In genomic region chr5:143363678-143364615, GRCm38 (mm10) we compare ENCODE assay signal across 7 mouse cellular contexts. TPM values are rescaled to one million over a fixed set of nuclear protein-coding genes. Genes with fewer than 3 reads are reported as not detected.
DNase-seq lines count a peak whose midpoint lies in the region; ATAC-seq lines count a peak whose summit lies in the region.

No protein-coding gene starts in this region.

- peaks cover 86% of the 10 kb centered on the region for H3K27me3 ChIP-seq in megakaryocyte, embryonic 14.5 days (replicated peaks)
- peaks cover 12% of the 10 kb centered on the region for H3K27me3 ChIP-seq in forebrain, embryonic 11.5 days (ENCODE audit: control insufficient read depth, insufficient read depth, low read length)
- peaks cover 8% of the 10 kb centered on the region for H3K27me3 ChIP-seq in midbrain, embryonic 16.5 days (ENCODE audit: control insufficient read depth, insufficient read depth, low read depth, low read length)

- H3K4me3 ChIP-seq in megakaryocyte, embryonic 14.5 days (replicated peaks): peak overlapping the region; percentile 88
- peak overlapping the region; percentile 42 for H3K4me3 ChIP-seq in forebrain, embryonic 11.5 days (ENCODE audit: low read depth, low read length)
- peak overlapping the region; percentile 50 for H3K4me3 ChIP-seq in midbrain, embryonic 16.5 days (ENCODE audit: low read depth, low read length)

- peaks cover 9% of the 10 kb centered on the region for H3K9me3 ChIP-seq in megakaryocyte, embryonic 14.5 days
- H3K9me3 ChIP-seq in forebrain, embryonic 11.5 days (ENCODE audit: control insufficient read depth, low read length): no peaks in the 10 kb centered on the region
- no peaks in the 10 kb centered on the region for H3K9me3 ChIP-seq in midbrain, embryonic 16.5 days (replicated peaks; ENCODE audit: control insufficient read depth, low read length, poor library complexity, severe bottlenecking)

- H3K4me1 ChIP-seq in megakaryocyte, embryonic 14.5 days: peaks cover 20% of the 10 kb centered on the region
- peaks cover 5% of the 10 kb centered on the region; the same call in 1 of the 2 replicates for H3K4me1 ChIP-seq in forebrain, embryonic 11.5 days (replicated peaks; ENCODE audit: control insufficient read depth, insufficient read depth, low read length)
- H3K4me1 ChIP-seq in midbrain, embryonic 16.5 days (ENCODE audit: control insufficient read depth, insufficient read depth, low read length): peaks cover 13% of the 10 kb centered on the region

- ATAC-seq in megakaryocyte, adult 5-6 weeks (ENCODE audit: poor library complexity, severe bottlenecking): no peak
- peak; percentile 71 for ATAC-seq in forebrain, embryonic 11.5 days (replicated peaks; ENCODE audit: low FRiP score)
- peak; percentile 45 for ATAC-seq in midbrain, embryonic 16.5 days
- no peak for ATAC-seq in activated CD4-positive, CD25-positive, alpha-beta regulatory T cell, adult 4 months

- WGBS in forebrain, embryonic 11.5 days: under 1% methylated on average over 47 of the region's 47 CpGs
- under 1% methylated on average over 45 of the region's 47 CpGs for WGBS in midbrain, embryonic 16.5 days

- peak overlapping the region; percentile 95 for H3K4me2 ChIP-seq in forebrain, embryonic 11.5 days (ENCODE audit: low read depth, low read length, severe bottlenecking)
- peak overlapping the region; percentile 94 for H3K4me2 ChIP-seq in midbrain, embryonic 16.5 days (ENCODE audit: low read length)

- no peak overlapping the region for H3K27ac ChIP-seq in forebrain, embryonic 11.5 days (ENCODE audit: low read depth, low read length)
- no peak overlapping the region for H3K27ac ChIP-seq in midbrain, embryonic 16.5 days (ENCODE audit: low read length)

- peak; percentile 88 for DNase-seq in forebrain, embryonic 11.5 days (ENCODE audit: low spot score)
- DNase-seq in kidney, postnatal 14 days: peak; percentile 42
- DNase-seq in ovary, postnatal 36 days (ENCODE audit: low spot score): no peak

- H3K36me3 ChIP-seq in megakaryocyte, embryonic 14.5 days (replicated peaks; ENCODE audit: low read length): no peaks in the 10 kb centered on the region
- no peaks in the 10 kb centered on the region for H3K36me3 ChIP-seq in forebrain, embryonic 11.5 days (ENCODE audit: control insufficient read depth, insufficient read depth, low read length)
- H3K36me3 ChIP-seq in midbrain, embryonic 16.5 days (ENCODE audit: control insufficient read depth, insufficient read depth, low read length): no peaks in the 10 kb centered on the region

- peak overlapping the region; percentile 64 for H3K9ac ChIP-seq in forebrain, embryonic 11.5 days (ENCODE audit: low read length)
- peak overlapping the region; percentile 66 for H3K9ac ChIP-seq in midbrain, embryonic 16.5 days (ENCODE audit: low read depth, low read length)

RNA-seq across cellular contexts. Expression of gene Grid2ip, which starts 6.8 kb away (rescaled TPM):
- not detected in 2 replicates for polyA plus RNA-seq in megakaryocyte, embryonic 14.5 days (2012; ENCODE audit: insufficient read depth, low replicate concordance)
- total RNA-seq in megakaryocyte, adult 5-6 weeks (2015): not detected in 2 replicates
- not detected in 2 replicates for total RNA-seq in megakaryocyte, adult 5-6 weeks (2017)
- polyA plus RNA-seq in forebrain, embryonic 11.5 days (2014; fragmentation: Nextera tagmentation; extraction: Ambion mirVana): 0.31 and 0.64 TPM in 2 replicates
- polyA plus RNA-seq in midbrain, embryonic 16.5 days (2015; fragmentation: Nextera tagmentation; extraction: Ambion mirVana): 0.80 and 0.87 TPM in 2 replicates
- not detected for polyA plus RNA-seq in activated CD4-positive, CD25-positive, alpha-beta regulatory T cell, adult 4 months (2017; shearing (Covaris generic))

RNA-seq across cellular contexts. Expression of gene Zdhhc4, which starts 34.9 kb away (rescaled TPM):
- 56.0 and 65.8 TPM in 2 replicates for polyA plus RNA-seq in megakaryocyte, embryonic 14.5 days (2012; ENCODE audit: insufficient read depth, low replicate concordance)
- 48.5 and 55.0 TPM in 2 replicates for total RNA-seq in megakaryocyte, adult 5-6 weeks (2015)
- 22.3 and 24.6 TPM in 2 replicates for total RNA-seq in megakaryocyte, adult 5-6 weeks (2017)
- polyA plus RNA-seq in forebrain, embryonic 11.5 days (2014; fragmentation: Nextera tagmentation; extraction: Ambion mirVana): 69.4 and 71.9 TPM in 2 replicates
- polyA plus RNA-seq in midbrain, embryonic 16.5 days (2015; fragmentation: Nextera tagmentation; extraction: Ambion mirVana): 70.4 and 71.7 TPM in 2 replicates
- polyA plus RNA-seq in activated CD4-positive, CD25-positive, alpha-beta regulatory T cell, adult 4 months (2017; shearing (Covaris generic)): 10 to 100 TPM; 63.7 to 68.0 TPM

RNA-seq across cellular contexts. Expression of gene Kdelr2, which starts 39.7 kb away (rescaled TPM):
- polyA plus RNA-seq in megakaryocyte, embryonic 14.5 days (2012; ENCODE audit: insufficient read depth, low replicate concordance): 42.6 and 69.6 TPM in 2 replicates
- total RNA-seq in megakaryocyte, adult 5-6 weeks (2015): 56.4 and 58.9 TPM in 2 replicates
- total RNA-seq in megakaryocyte, adult 5-6 weeks (2017): 91.2 and 100.0 TPM in 2 replicates
- 190 and 196 TPM in 2 replicates for polyA plus RNA-seq in forebrain, embryonic 11.5 days (2014; fragmentation: Nextera tagmentation; extraction: Ambion mirVana)
- 123 and 133 TPM in 2 replicates for polyA plus RNA-seq in midbrain, embryonic 16.5 days (2015; fragmentation: Nextera tagmentation; extraction: Ambion mirVana)
- 10 to 100 TPM; 71.0 to 76.8 TPM for polyA plus RNA-seq in activated CD4-positive, CD25-positive, alpha-beta regulatory T cell, adult 4 months (2017; shearing (Covaris generic))

RNA-seq across cellular contexts. Expression of gene E130309D02Rik, which starts 48.8 kb away (rescaled TPM):
- polyA plus RNA-seq in megakaryocyte, embryonic 14.5 days (2012; ENCODE audit: insufficient read depth, low replicate concordance): 53.2 and 90.1 TPM in 2 replicates
- total RNA-seq in megakaryocyte, adult 5-6 weeks (2015): 22.4 TPM in 2 replicates
- total RNA-seq in megakaryocyte, adult 5-6 weeks (2017): 10.2 and 13.7 TPM in 2 replicates
- 65.8 and 75.0 TPM in 2 replicates for polyA plus RNA-seq in forebrain, embryonic 11.5 days (2014; fragmentation: Nextera tagmentation; extraction: Ambion mirVana)
- polyA plus RNA-seq in midbrain, embryonic 16.5 days (2015; fragmentation: Nextera tagmentation; extraction: Ambion mirVana): 25.3 and 31.3 TPM in 2 replicates
- 1 to 10 TPM; 5.5 to 8.5 TPM for polyA plus RNA-seq in activated CD4-positive, CD25-positive, alpha-beta regulatory T cell, adult 4 months (2017; shearing (Covaris generic))

Comparison
In these comparisons a context has a peak if more than half of its experiments do, and no peak if none do; other contexts are left out.
1. ATAC-seq: peak in forebrain, embryonic 11.5 days (single experiment) and midbrain, embryonic 16.5 days (single experiment); none in megakaryocyte, adult 5-6 weeks (single experiment) and activated CD4-positive, CD25-positive, alpha-beta regulatory T cell, adult 4 months (single experiment).
2. Peak in every context shown above with its lines, with median percentiles within 50 percentile points of each other: H3K4me3 ChIP-seq.